Mouse (Mus musculus) CH12.LX (cell line): Measurements from ENCODE around the gene Coq10a. TPM values are rescaled to one million over a fixed set of nuclear protein-coding genes. Genes with fewer than 3 reads are reported as not detected.

Experiments used
- DNase-seq: peaks from one replicate; pipeline ENCODE4 v3.0.0-alpha.2; 2013; ENCODE audit errors: extremely low read depth
- H3K27ac ChIP-seq: 2 replicates; pipeline ENCODE4 v1.5.1; 2012; ENCODE audit warnings: low read depth, mild to moderate bottlenecking, control low read depth, moderate library complexity; ENCODE audit not compliant: insufficient read depth
- H3K27me3 ChIP-seq: replicated peaks from 2 replicates; pipeline ENCODE3; 2012; ENCODE audit warnings: inconsistent platforms
- H3K36me3 ChIP-seq, 2 experiments: replicated peaks in 1 of 2; 2 replicates each; pipeline versions ENCODE3 to v1.6.1; 2012; ENCODE audit warnings: inconsistent platforms in 1 of 2, low read length in 1 of 2, mild to moderate bottlenecking in 1 of 2, mixed read lengths in 1 of 2, moderate library complexity in 1 of 2; ENCODE audit not compliant: control insufficient read depth in 1 of 2, insufficient read depth in 1 of 2
- H3K4me1 ChIP-seq, 2 experiments: 2 replicates each; pipeline ENCODE4 v1.6.1; 2012; ENCODE audit warnings: inconsistent platforms in 1 of 2, moderate library complexity in 1 of 2; ENCODE audit not compliant: insufficient read depth in 2 of 2, control insufficient read depth in 1 of 2
- H3K4me2 ChIP-seq: 2 replicates; pipeline ENCODE4 v1.6.1; 2012; ENCODE audit warnings: low read depth, mild to moderate bottlenecking, control low read depth; ENCODE audit not compliant: poor library complexity, insufficient read depth, severe bottlenecking
- H3K4me3 ChIP-seq, 3 experiments: fragments of 150-350 bp in 1 of 3; sonication (generic) in 1 of 3; replicated peaks in 1 of 3; 2 replicates each; pipeline versions ENCODE3 to v1.5.1; 2011 to 2012; ENCODE audit warnings: low read depth in 2 of 3, low read length in 2 of 3, mild to moderate bottlenecking in 2 of 3, moderate library complexity in 2 of 3, control low read depth in 1 of 3, improper control_type of control experiment in 1 of 3, inconsistent platforms in 1 of 3, mixed read lengths in 1 of 3; ENCODE audit not compliant: poor library complexity in 1 of 3
- H3K79me2 ChIP-seq: replicated peaks from 2 replicates; pipeline ENCODE4 v1.6.1; 2012; ENCODE audit warnings: mild to moderate bottlenecking, moderate library complexity; ENCODE audit not compliant: control insufficient read depth, poor library complexity, insufficient read depth, severe bottlenecking; ENCODE audit errors: extremely low read depth
- H3K9ac ChIP-seq: 2 replicates; pipeline ENCODE4 v1.6.1; 2012; ENCODE audit warnings: low read depth, mild to moderate bottlenecking, control low read depth, moderate library complexity; ENCODE audit not compliant: insufficient read depth
- H3K9me3 ChIP-seq: replicated peaks from 2 replicates; pipeline ENCODE3; 2012; ENCODE audit warnings: low read length, inconsistent platforms, mixed read lengths
- CHD2 ChIP-seq: IDR thresholded peaks from 2 replicates; pipeline ENCODE4 v1.6.1; 2011; ENCODE audit warnings: low read length, improper control_type of control experiment
- CTCF ChIP-seq, 2 experiments: IDR thresholded peaks in 1 of 2; conservative IDR thresholded peaks in 1 of 2; 2 replicates each; pipeline ENCODE4 v1.5.1; 2011 to 2012; ENCODE audit warnings: low read depth in 2 of 2, low read length in 2 of 2, improper control_type of control experiment in 1 of 2, inconsistent platforms in 1 of 2, mild to moderate bottlenecking in 1 of 2, moderate library complexity in 1 of 2
- EP300 ChIP-seq: IDR thresholded peaks from 2 replicates; pipeline ENCODE4 v1.6.1; 2011; ENCODE audit warnings: low read length, improper control_type of control experiment
- GABPA ChIP-seq: IDR thresholded peaks from 2 replicates; pipeline ENCODE4 v1.6.1; 2012; ENCODE audit warnings: low read depth, low read length, improper control_type of control experiment, inconsistent platforms; ENCODE audit not compliant: insufficient replicate concordance
- HCFC1 ChIP-seq: IDR thresholded peaks from 2 replicates; pipeline ENCODE4 v1.6.1; 2012; ENCODE audit warnings: low read depth, mild to moderate bottlenecking, inconsistent platforms, low read length, improper control_type of control experiment
- JUN ChIP-seq: IDR thresholded peaks from 2 replicates; pipeline ENCODE4 v1.6.1; 2011; ENCODE audit warnings: low read depth, mild to moderate bottlenecking, low read length, improper control_type of control experiment, moderate library complexity; ENCODE audit not compliant: insufficient read depth
- JUND ChIP-seq: conservative IDR thresholded peaks from 2 replicates; pipeline ENCODE4 v1.6.1; 2011; ENCODE audit warnings: low read depth, low read length, improper control_type of control experiment
- MEF2A ChIP-seq: IDR thresholded peaks from 2 replicates; pipeline ENCODE4 v1.6.1; 2014; ENCODE audit warnings: low read depth, mild to moderate bottlenecking, inconsistent platforms, low read length, improper control_type of control experiment, borderline replicate concordance
- MYC ChIP-seq: IDR thresholded peaks from 2 replicates; pipeline ENCODE4 v1.6.1; 2011; ENCODE audit warnings: low read depth, mild to moderate bottlenecking, improper control_type of control experiment, low read length
- NELFE ChIP-seq: IDR thresholded peaks from 2 replicates; pipeline ENCODE4 v1.6.1; 2011; ENCODE audit warnings: low read depth, low read length, improper control_type of control experiment
- NRF1 ChIP-seq: IDR thresholded peaks from 2 replicates; pipeline ENCODE4 v1.6.1; 2014; ENCODE audit warnings: low read depth, mild to moderate bottlenecking, inconsistent platforms, low read length, improper control_type of control experiment, moderate library complexity
- POLR2AphosphoS2 ChIP-seq: IDR thresholded peaks from 2 replicates; pipeline ENCODE4 v1.6.1; 2011; ENCODE audit warnings: low read depth, low read length, improper control_type of control experiment
- RAD21 ChIP-seq: IDR thresholded peaks from 2 replicates; pipeline ENCODE4 v1.6.1; 2011; ENCODE audit warnings: low read depth, mild to moderate bottlenecking, low read length, improper control_type of control experiment, moderate library complexity
- SIN3A ChIP-seq: IDR thresholded peaks from 2 replicates; pipeline ENCODE4 v1.6.1; 2012; ENCODE audit warnings: low read length, improper control_type of control experiment, inconsistent platforms
- SMC3 ChIP-seq: IDR thresholded peaks from 2 replicates; pipeline ENCODE4 v1.6.1; 2011; ENCODE audit warnings: low read depth, low read length, improper control_type of control experiment
- USF2 ChIP-seq: conservative IDR thresholded peaks from 2 replicates; pipeline ENCODE4 v1.6.1; 2011; ENCODE audit warnings: low read depth, low read length, improper control_type of control experiment
- ZNF384 ChIP-seq: IDR thresholded peaks from 2 replicates; pipeline ENCODE4 v1.6.1; 2012; ENCODE audit warnings: low read depth, low read length, improper control_type of control experiment, inconsistent platforms
- dilution Hi-C: fragments of 300-500 bp; cut with MboI; formaldehyde crosslinking; loops from 2 replicates; pipeline ENCODE4 v1.14.3; 2020; ENCODE audit warnings: low sequenced_read_pairs; ENCODE audit not compliant: extremely low pct_unique_long_range_greater_than_20kb, extremely low pct_ligation_motif_present
- in situ Hi-C: fragments of 300-500 bp; cut with MboI; formaldehyde crosslinking; loops from 3 replicates; pipeline ENCODE4 v1.14.3; 2019; ENCODE audit warnings: low sequenced_read_pairs, low pct_ligation_motif_present, low pct_unique_long_range_greater_than_20kb, mixed read lengths
- polyA plus RNA-seq: library from polyadenylated mRNA; unstranded; fragments of >175 nt; gene quantifications from 2 replicates; pipeline ENCODE4 v1.2.1, GENCODE M21; 2012; ENCODE audit warnings: low read depth; ENCODE audit not compliant: insufficient read length
- total RNA-seq, 2 experiments: library from RNA; depleted of rRNA; stranded (reverse); fragments of 300-350 nt in 1 of 2; fragments of >200 nt in 1 of 2; gene quantifications; 2 replicates each; pipeline ENCODE4 v1.2.3; 2012 to 2014

Coq10a gene
- total and polyA plus RNA-seq, 3 experiments = 7.7 to 12.1 (median 11.1) TPM

DNA sequence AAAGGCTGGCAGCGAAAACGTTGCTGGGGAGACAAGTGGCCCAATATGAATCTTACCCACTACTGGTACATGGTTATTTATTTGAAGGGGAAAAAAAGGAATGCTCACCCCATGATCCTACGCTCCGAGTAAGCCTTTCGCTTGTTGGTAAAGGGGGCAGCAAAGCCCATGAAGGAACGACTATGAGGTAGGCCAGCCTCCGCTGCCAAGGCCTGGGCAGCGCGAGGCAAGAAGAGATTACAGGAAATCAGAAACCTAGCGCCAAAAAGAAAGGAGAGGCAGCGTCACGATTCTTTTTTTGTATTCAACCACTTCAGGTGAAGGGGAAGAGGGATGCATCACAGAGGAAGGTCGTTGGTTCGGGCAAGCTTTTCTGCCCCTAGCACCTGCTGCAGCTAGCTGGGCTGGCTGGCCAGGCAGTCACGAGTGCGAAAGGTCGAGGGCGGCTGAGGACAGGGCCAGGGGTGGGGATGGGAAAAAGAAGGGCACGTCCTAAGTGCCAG lies 847 bp downstream of the Coq10a start:
- Histone ChIP-seq H3K79me2 (no peaks in the 10 kb centered on the region), H3K27ac (peak overlapping the region; percentile 99), H3K4me3 (peak overlapping the region; percentile 68 to 93 (median 80)), H3K9me3 (no peaks in the 10 kb centered on the region), H3K27me3 (no peaks in the 10 kb centered on the region), H3K36me3 (peaks cover 17 to 30% of the 10 kb centered on the region in 2 experiments), H3K9ac (peak overlapping the region; percentile 77), H3K4me2 (peak overlapping the region; percentile 73), H3K4me1 (peaks cover 3 to 16% of the 10 kb centered on the region in 2 experiments; a peak in 3 of 4 replicates)
- TF ChIP-seq USF2 = no peak
- no peak for TF ChIP-seq SMC3
- no peak for TF ChIP-seq RAD21
- no peak for TF ChIP-seq MYC
- no peak for TF ChIP-seq GABPA
- TF ChIP-seq NELFE = no peak
- no peak for TF ChIP-seq CTCF (conservative IDR thresholded peaks at IDR 0.05 in 1 of 2, IDR thresholded peaks at IDR 0.05 in 1 of 2; ENCODE audit: low read depth in 2 of 2, low read length in 2 of 2)
- no peak for TF ChIP-seq EP300
- no peak for TF ChIP-seq JUN
- no peak; the same call in 1 of the 2 replicates for TF ChIP-seq POLR2AphosphoS2
- TF ChIP-seq CHD2 = no peak
- TF ChIP-seq HCFC1 = no peak
- no peak for TF ChIP-seq JUND
- TF ChIP-seq ZNF384 = no peak
- no peak for TF ChIP-seq NRF1
- no peak for TF ChIP-seq MEF2A
- dilution Hi-C loops = no loop called here
- in situ Hi-C loops = no loop called here
- DNase-seq = no peak

GRCm38 (mm10) chr10:128362568-128362967 lies 6.2 kb downstream of the Coq10a start:
- Histone ChIP-seq H3K4me3 (no peak overlapping the region), H3K9me3 (no peaks in the 10 kb centered on the region), H3K27me3 (no peaks in the 10 kb centered on the region), H3K27ac (no peak overlapping the region), H3K4me1 (peaks cover 2 to 8% of the 10 kb centered on the region in 2 experiments; a peak in 3 of 4 replicates), H3K4me2 (no peak overlapping the region), H3K36me3 (peaks cover 61 to 82% of the 10 kb centered on the region in 2 experiments), H3K79me2 (no peaks in the 10 kb centered on the region; the same call in 1 of the 2 replicates), H3K9ac (no peak overlapping the region)
- dilution Hi-C loops = no loop called here
- DNase-seq = peak; percentile 35
- in situ Hi-C loops = no loop called here
- TF ChIP-seq SMC3 (peak; percentile 42), SIN3A (no peak), CTCF (conservative IDR thresholded peaks at IDR 0.05 in 1 of 2, IDR thresholded peaks at IDR 0.05 in 1 of 2; ENCODE audit: low read depth in 2 of 2, low read length in 2 of 2) (peak; percentile 33 to 61), RAD21 (peak; percentile 15)
